Mouse (Mus musculus): Measurements from ENCODE around the gene Ier2. TPM values are rescaled to one million over a fixed set of nuclear protein-coding genes. Genes with fewer than 3 reads are reported as not detected.
A peak's percentile ranks its signal among the peaks of the same experiment; 100 is the strongest.

Gene Ier2
- polyA plus RNA-seq, 1 experiment from 2014 or later: 29.3 TPM

DNA sequence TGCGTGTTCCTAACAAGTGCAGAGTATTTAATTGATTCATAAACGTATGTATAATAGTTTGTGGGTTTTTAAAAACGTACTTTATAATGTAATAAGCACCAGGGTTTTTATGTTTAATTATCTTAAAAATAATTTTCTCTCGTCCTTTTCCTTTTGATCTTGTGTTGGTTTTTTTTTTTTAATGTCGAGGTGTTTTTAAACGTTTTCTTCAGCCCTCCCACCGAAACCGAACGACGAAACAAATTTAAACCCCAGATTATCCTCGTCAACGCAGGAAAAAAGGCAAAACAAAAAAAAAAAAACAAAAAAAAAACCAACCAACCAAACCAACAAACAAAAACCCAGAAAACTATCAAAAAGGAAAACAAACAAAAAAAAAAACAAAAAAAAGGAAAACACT lies 43.3 kb upstream of the Ier2 start:
- WGBS: 4% methylated on average over 12 of the region's 12 CpGs
- Histone ChIP-seq H3K27me3 (replicated peaks; ENCODE audit: control insufficient read depth, insufficient read depth, low read length) (peaks cover 44% of the 10 kb centered on the region), H3K27ac (ENCODE audit: low read depth, low read length) (peak overlapping the region; percentile 96)

GRCm38 (mm10) chr8:84704867-84705831 lies 42.5 kb upstream of the Ier2 start:
- Histone ChIP-seq H3K36me3 (ENCODE audit: control insufficient read depth, insufficient read depth, low read length) (peaks cover 15% of the 10 kb centered on the region), H3K9me3 (replicated peaks; ENCODE audit: control insufficient read depth, low read length) (no peaks in the 10 kb centered on the region), H3K4me2 (ENCODE audit: low read length) (peak overlapping the region; percentile 52), H3K4me3 (ENCODE audit: low read depth, low read length) (peak overlapping the region; percentile 27), H3K4me1 (ENCODE audit: control insufficient read depth, insufficient read depth, low read length) (peaks cover 31% of the 10 kb centered on the region), H3K27ac (ENCODE audit: low read depth, low read length) (peak overlapping the region; percentile 90), H3K27me3 (replicated peaks; ENCODE audit: control insufficient read depth, insufficient read depth, low read length) (peaks cover 44% of the 10 kb centered on the region), H3K9ac (ENCODE audit: low read length) (peak overlapping the region; percentile 75)
- WGBS: 2% methylated on average over 51 of the region's 61 CpGs
- no peak for DNase-seq (ENCODE audit: low spot score)
- ATAC-seq: no peak

More for the DNA sequence above, 43.3 kb upstream of the Ier2 start:
- Histone ChIP-seq H3K36me3 (ENCODE audit: control insufficient read depth, insufficient read depth, low read length) (peaks cover 19% of the 10 kb centered on the region), H3K9me3 (replicated peaks; ENCODE audit: control insufficient read depth, low read length) (no peaks in the 10 kb centered on the region), H3K9ac (ENCODE audit: low read length) (peak overlapping the region; percentile 75), H3K4me3 (ENCODE audit: low read depth, low read length) (peak overlapping the region; percentile 27), H3K4me1 (ENCODE audit: control insufficient read depth, insufficient read depth, low read length) (peaks cover 35% of the 10 kb centered on the region), H3K4me2 (ENCODE audit: low read length) (peak overlapping the region; percentile 52)
- DNase-seq (ENCODE audit: low spot score): no peak
- no peak for ATAC-seq

- Histone ChIP-seq H3K36me3 (ENCODE audit: control insufficient read depth, insufficient read depth, low read length) (peaks cover 16% of the 10 kb centered on the region), H3K9me3 (replicated peaks; ENCODE audit: control insufficient read depth, low read length) (no peaks in the 10 kb centered on the region), H3K9ac (ENCODE audit: low read length) (peak overlapping the region; percentile 75), H3K4me2 (ENCODE audit: low read length) (peak overlapping the region; percentile 52), H3K27me3 (replicated peaks; ENCODE audit: control insufficient read depth, insufficient read depth, low read length) (peaks cover 44% of the 10 kb centered on the region), H3K27ac (ENCODE audit: low read depth, low read length) (peak overlapping the region; percentile 90), H3K4me1 (ENCODE audit: control insufficient read depth, insufficient read depth, low read length) (peaks cover 23% of the 10 kb centered on the region), H3K4me3 (ENCODE audit: low read depth, low read length) (peak overlapping the region; percentile 27; the same call in 1 of the 2 replicates)
- WGBS: 4% methylated on average over 16 of the region's 16 CpGs
- ATAC-seq (no peak; the same call in 1 of the 2 replicates), DNase-seq (ENCODE audit: low spot score) (peak; percentile 83)
These were observed 41.7 kb upstream of the Ier2 start for GRCm38 (mm10) chr8:84704356-84704755.

DNA sequence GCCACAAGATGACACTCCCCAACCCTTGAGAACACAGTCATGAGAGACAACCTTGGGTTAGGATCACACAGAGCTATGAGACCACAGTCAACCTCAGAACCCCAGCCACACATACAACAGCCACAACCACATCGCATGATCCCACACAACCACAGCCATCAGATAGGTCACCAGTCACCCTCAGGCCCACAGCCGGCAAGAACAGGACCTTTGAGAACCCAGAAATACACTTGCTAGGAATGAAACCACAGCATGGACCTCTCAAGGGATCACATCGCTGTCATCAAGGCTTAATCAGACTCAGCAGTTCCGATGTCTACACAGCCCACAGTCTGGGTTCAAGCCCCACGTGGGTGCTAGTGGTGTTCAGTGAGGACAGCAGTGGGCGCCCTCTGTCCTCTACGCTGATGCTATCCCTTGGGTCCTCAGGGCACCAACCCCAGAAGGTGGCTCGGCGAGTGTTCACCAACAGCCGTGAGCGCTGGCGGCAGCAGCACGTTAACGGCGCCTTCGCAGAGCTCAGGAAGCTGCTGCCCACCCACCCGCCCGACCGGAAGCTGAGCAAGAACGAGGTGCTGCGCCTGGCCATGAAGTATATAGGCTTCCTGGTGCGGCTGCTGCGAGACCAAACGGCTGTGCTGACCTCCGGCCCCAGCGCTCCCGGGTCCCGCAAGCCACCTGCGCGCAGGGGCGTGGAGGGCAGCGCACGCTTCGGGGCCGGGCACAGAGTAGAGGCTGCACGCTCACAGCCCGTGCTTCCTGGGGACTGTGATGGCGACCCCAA lies 41.0 kb upstream of the Ier2 start:
- Histone ChIP-seq H3K4me1 (ENCODE audit: control insufficient read depth, insufficient read depth, low read length) (peaks cover 25% of the 10 kb centered on the region), H3K4me2 (ENCODE audit: low read length) (peak overlapping the region; percentile 52), H3K27ac (ENCODE audit: low read depth, low read length) (peak overlapping the region; percentile 90), H3K4me3 (ENCODE audit: low read depth, low read length) (no peak overlapping the region), H3K9ac (ENCODE audit: low read length) (peak overlapping the region; percentile 43), H3K27me3 (replicated peaks; ENCODE audit: control insufficient read depth, insufficient read depth, low read length) (peaks cover 41% of the 10 kb centered on the region), H3K9me3 (replicated peaks; ENCODE audit: control insufficient read depth, low read length) (no peaks in the 10 kb centered on the region), H3K36me3 (ENCODE audit: control insufficient read depth, insufficient read depth, low read length) (peaks cover 23% of the 10 kb centered on the region)
- ATAC-seq (no peak), DNase-seq (ENCODE audit: low spot score) (no peak)
- WGBS: 16% methylated on average over 33 of the region's 38 CpGs

DNA sequence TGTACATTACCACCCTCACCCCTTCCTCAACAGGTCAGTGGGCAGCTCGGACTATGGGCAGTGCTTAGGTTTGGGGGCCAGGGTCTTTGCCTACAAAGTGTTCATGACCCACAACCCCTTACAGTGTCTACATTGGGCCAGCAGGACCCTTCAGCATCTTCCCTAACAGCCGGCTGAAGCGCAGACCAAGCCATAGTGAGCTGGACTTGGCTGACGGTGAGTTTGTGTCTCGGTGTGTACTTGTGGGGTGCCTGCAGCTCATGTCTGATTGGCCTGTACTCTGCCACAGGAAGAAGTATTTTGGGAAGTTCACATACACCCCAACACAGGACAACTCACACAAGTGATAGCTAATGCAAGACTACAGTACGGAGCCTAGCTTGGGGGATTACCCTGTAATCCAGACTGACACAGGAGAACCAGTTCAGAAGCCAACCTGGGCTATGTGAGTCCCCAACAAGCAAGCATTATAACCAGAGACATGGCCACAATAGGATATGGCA lies 40.4 kb upstream of the Ier2 start:
- Histone ChIP-seq H3K36me3 (ENCODE audit: control insufficient read depth, insufficient read depth, low read length) (peaks cover 27% of the 10 kb centered on the region), H3K4me3 (ENCODE audit: low read depth, low read length) (no peak overlapping the region), H3K9me3 (replicated peaks; ENCODE audit: control insufficient read depth, low read length) (no peaks in the 10 kb centered on the region), H3K27me3 (replicated peaks; ENCODE audit: control insufficient read depth, insufficient read depth, low read length) (peaks cover 38% of the 10 kb centered on the region), H3K4me1 (ENCODE audit: control insufficient read depth, insufficient read depth, low read length) (peaks cover 21% of the 10 kb centered on the region), H3K4me2 (ENCODE audit: low read length) (0 out of 2 replicates have a peak overlapping the region, but pooled peaks have one; percentile 52), H3K27ac (ENCODE audit: low read depth, low read length) (no peak overlapping the region), H3K9ac (ENCODE audit: low read length) (no peak overlapping the region; the same call in 1 of the 2 replicates)
- ATAC-seq (no peak), DNase-seq (ENCODE audit: low spot score) (no peak)
- 75% methylated on average over 6 of the region's 6 CpGs for WGBS

DNA sequence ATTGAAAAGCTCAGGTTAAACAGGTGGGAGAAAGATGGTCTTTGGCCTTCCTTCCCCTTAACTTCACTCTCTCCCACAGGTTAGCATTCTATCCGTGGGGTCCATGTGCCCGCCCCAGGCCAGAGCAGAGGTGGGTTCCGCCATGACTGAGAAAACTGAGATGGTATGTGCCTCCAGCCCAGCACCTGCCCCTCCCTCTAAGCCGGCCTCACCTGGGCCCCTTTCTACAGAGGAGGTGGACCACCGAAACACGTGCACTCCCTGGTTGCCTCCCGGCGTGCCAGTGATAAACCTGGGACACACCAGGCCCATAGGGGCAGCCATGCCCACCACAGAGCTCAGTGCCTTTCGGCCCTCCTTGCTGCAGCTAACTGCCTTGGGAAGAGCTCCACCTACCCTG lies 39.9 kb upstream of the Ier2 start:
- no peak for ATAC-seq
- H3K9me3 ChIP-seq (replicated peaks; ENCODE audit: control insufficient read depth, low read length): no peaks in the 10 kb centered on the region
- DNase-seq (ENCODE audit: low spot score): no peak
- H3K4me2 ChIP-seq (ENCODE audit: low read length): peak overlapping the region; percentile 7; the same call in 1 of the 2 replicates
- peaks cover 27% of the 10 kb centered on the region for H3K36me3 ChIP-seq (ENCODE audit: control insufficient read depth, insufficient read depth, low read length)
- 76% methylated on average over 9 of the region's 9 CpGs for WGBS
- peaks cover 34% of the 10 kb centered on the region for H3K27me3 ChIP-seq (replicated peaks; ENCODE audit: control insufficient read depth, insufficient read depth, low read length)
- H3K27ac ChIP-seq (ENCODE audit: low read depth, low read length): no peak overlapping the region
- no peak overlapping the region for H3K4me3 ChIP-seq (ENCODE audit: low read depth, low read length)
- H3K9ac ChIP-seq (ENCODE audit: low read length): no peak overlapping the region
- H3K4me1 ChIP-seq (ENCODE audit: control insufficient read depth, insufficient read depth, low read length): peaks cover 17% of the 10 kb centered on the region

GRCm38 (mm10) chr8:84700941-84701911 lies 38.6 kb upstream of the Ier2 start, which contains the start of gene Lyl1:
Gene Lyl1 (plus strand): TSS chr8:84701457.
- ATAC-seq: no peak
- Histone ChIP-seq H3K4me3 (ENCODE audit: low read depth, low read length) (no peak within 1 kb of the TSS), H3K27me3 (replicated peaks; ENCODE audit: control insufficient read depth, insufficient read depth, low read length) (peaks cover 29% of the 10 kb centered on the region), H3K9me3 (replicated peaks; ENCODE audit: control insufficient read depth, low read length) (no peaks in the 10 kb centered on the region), H3K27ac (ENCODE audit: low read depth, low read length) (peak within 1 kb of the TSS; percentile 58; the same call in 1 of the 2 replicates), H3K9ac (ENCODE audit: low read length) (peak within 1 kb of the TSS; percentile 40; the same call in 1 of the 2 replicates), H3K4me2 (ENCODE audit: low read length) (peak within 1 kb of the TSS; percentile 7; the same call in 1 of the 2 replicates), H3K36me3 (ENCODE audit: control insufficient read depth, insufficient read depth, low read length) (peaks cover 38% of the 10 kb centered on the region), H3K4me1 (ENCODE audit: control insufficient read depth, insufficient read depth, low read length) (peaks cover 12% of the 10 kb centered on the region)
- DNase-seq (ENCODE audit: low spot score): no peak
- 14% methylated on average over 34 of the region's 34 CpGs for WGBS

Data from forebrain, embryonic 14.5 days (tissue).